Mouse (Mus musculus): Measurements from ENCODE around the gene Dlx1. TPM values are rescaled to one million over a fixed set of nuclear protein-coding genes. Genes with fewer than 3 reads are reported as not detected.

Gene Dlx1
- polyA plus RNA-seq, 1 experiment from 2014 or later: 155 TPM

DNA sequence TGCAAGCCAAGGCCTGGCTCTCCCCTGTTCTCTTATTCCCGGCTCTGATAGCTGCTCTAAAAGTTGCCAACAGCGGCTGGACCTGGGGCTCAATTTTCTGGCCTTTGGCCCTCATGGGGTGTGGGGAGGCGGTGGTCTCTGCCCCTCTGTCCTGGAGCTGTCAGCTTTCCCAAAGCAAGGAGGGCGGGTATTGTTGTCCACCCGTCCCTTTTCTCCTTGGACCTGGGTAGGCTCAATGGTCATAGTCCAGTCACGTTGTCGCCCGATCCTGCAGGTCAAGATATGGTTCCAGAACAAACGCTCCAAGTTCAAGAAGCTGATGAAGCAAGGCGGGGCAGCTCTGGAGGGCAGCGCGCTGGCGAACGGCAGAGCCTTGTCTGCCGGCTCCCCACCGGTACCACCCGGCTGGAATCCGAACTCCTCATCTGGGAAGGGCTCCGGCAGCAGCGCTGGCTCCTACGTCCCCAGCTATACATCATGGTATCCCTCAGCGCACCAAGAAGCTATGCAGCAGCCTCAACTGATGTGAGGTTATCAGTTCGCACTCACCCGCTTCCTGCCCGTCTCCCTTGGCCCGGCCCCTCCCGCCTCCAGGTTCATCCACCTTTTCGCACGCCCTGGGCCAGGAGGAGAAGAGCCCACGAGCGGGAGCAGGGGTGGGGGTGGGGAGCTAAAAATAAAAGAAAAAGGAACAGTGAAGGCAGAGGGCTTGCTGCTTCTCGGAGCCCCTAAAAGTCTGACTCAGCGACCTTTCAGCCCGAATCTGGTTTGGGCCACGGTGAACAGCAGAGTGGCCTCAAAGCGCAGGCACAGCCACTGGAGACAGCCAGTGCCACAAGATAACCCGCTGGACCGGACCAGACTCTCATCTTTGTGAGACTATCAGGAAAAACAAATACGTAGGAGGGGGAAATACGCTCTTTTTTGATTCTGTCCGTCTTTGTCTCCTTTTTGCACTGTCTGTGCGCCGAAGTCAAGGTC lies 4.4 kb downstream of the Dlx1 start:
- Histone ChIP-seq H3K9ac (ENCODE audit: low read length) (peak overlapping the region; percentile 88), H3K9me3 (replicated peaks; ENCODE audit: control insufficient read depth, low read length) (no peaks in the 10 kb centered on the region), H3K27me3 (replicated peaks; ENCODE audit: control insufficient read depth, insufficient read depth, low read length) (peaks cover 59% of the 10 kb centered on the region), H3K4me1 (ENCODE audit: control insufficient read depth, insufficient read depth, low read length) (peaks cover 10% of the 10 kb centered on the region; the same call in 1 of the 2 replicates), H3K4me2 (ENCODE audit: low read length) (peak overlapping the region; percentile 75), H3K36me3 (ENCODE audit: control insufficient read depth, insufficient read depth, low read length) (no peaks in the 10 kb centered on the region), H3K4me3 (ENCODE audit: low read depth, low read length) (peak overlapping the region; percentile 52), H3K27ac (ENCODE audit: low read depth, low read length) (peak overlapping the region; percentile 97)
- DNase-seq (ENCODE audit: low spot score) (peak; percentile 40), ATAC-seq (no peak)
- 3% methylated on average over 43 of the region's 43 CpGs for WGBS

DNA sequence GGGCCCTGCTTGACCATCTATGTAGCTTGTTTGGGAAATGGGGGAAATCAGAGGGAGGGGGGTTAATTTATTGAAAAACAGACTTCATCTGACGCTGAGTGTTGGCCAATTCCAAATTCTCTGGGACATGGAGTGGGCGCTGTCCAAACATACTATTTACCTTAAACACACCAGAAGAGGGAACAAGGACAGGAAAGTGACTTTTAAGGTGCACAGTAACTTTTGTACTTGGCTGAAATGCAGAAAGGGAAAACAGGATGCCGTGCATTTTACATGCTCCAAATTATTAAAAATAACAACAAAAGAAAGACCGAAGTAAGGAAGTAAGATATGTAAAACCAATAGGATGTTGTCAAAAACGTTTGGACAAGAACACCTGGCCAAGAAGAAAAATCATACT lies 5.2 kb downstream of the Dlx1 start:
- DNase-seq (ENCODE audit: low spot score) (no peak), ATAC-seq (no peak)
- Histone ChIP-seq H3K36me3 (ENCODE audit: control insufficient read depth, insufficient read depth, low read length) (no peaks in the 10 kb centered on the region), H3K4me1 (ENCODE audit: control insufficient read depth, insufficient read depth, low read length) (peaks cover 10% of the 10 kb centered on the region; the same call in 1 of the 2 replicates), H3K4me2 (ENCODE audit: low read length) (peak overlapping the region; percentile 75), H3K9me3 (replicated peaks; ENCODE audit: control insufficient read depth, low read length) (no peaks in the 10 kb centered on the region), H3K27ac (ENCODE audit: low read depth, low read length) (peak overlapping the region; percentile 97), H3K9ac (ENCODE audit: low read length) (peak overlapping the region; percentile 88), H3K4me3 (ENCODE audit: low read depth, low read length) (peak overlapping the region; percentile 52), H3K27me3 (replicated peaks; ENCODE audit: control insufficient read depth, insufficient read depth, low read length) (peaks cover 57% of the 10 kb centered on the region)
- 9% methylated on average over 5 of the region's 5 CpGs for WGBS

DNA sequence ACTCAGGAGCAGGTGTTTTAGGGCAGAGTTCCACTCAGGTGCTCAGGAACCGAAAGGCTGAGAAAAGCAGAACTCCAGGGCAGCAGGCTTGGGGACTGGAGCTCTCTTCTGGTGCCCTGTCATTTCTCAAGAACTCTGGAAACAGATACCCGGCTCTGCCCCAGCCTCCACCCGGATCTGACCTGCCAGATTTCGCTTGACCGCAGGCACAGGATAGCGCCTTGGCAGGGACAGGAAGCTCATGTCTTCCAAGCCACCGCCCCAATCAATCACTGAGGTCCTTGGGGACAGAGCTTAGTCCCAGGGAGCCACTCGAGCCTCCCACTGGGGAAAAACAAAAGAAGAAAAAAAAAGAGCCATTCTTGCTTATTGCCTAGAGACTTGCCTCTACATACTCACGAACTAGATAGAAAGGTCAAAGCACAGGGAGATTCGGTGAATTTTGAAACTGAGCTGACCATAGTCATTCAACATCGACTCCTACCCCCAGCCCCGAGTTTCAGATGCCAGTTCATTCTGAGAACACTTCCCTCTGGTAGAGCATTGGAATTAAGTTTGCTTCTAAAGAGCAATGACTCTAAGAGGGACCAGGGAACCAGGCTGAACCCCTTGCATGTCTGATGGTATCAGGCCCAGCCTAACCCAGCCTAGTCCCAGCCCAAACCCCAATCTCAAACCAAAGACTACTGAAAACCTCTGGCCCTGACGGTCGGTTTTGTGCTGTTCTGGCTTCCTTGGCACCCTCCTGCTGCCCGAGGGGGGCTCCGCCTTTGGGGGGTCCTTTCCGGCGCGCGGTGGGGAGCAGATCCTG lies 6.5 kb downstream of the Dlx1 start:
- Histone ChIP-seq H3K9me3 (replicated peaks; ENCODE audit: control insufficient read depth, low read length) (no peaks in the 10 kb centered on the region), H3K36me3 (ENCODE audit: control insufficient read depth, insufficient read depth, low read length) (no peaks in the 10 kb centered on the region), H3K27ac (ENCODE audit: low read depth, low read length) (peak overlapping the region; percentile 97), H3K27me3 (replicated peaks; ENCODE audit: control insufficient read depth, insufficient read depth, low read length) (peaks cover 58% of the 10 kb centered on the region), H3K4me1 (ENCODE audit: control insufficient read depth, insufficient read depth, low read length) (peaks cover 7% of the 10 kb centered on the region; the same call in 1 of the 2 replicates), H3K4me3 (ENCODE audit: low read depth, low read length) (peak overlapping the region; percentile 52), H3K4me2 (ENCODE audit: low read length) (peak overlapping the region; percentile 75), H3K9ac (ENCODE audit: low read length) (peak overlapping the region; percentile 62)
- WGBS: 1% methylated on average over 20 of the region's 20 CpGs
- DNase-seq (ENCODE audit: low spot score) (peak; percentile 35), ATAC-seq (no peak)

DNA sequence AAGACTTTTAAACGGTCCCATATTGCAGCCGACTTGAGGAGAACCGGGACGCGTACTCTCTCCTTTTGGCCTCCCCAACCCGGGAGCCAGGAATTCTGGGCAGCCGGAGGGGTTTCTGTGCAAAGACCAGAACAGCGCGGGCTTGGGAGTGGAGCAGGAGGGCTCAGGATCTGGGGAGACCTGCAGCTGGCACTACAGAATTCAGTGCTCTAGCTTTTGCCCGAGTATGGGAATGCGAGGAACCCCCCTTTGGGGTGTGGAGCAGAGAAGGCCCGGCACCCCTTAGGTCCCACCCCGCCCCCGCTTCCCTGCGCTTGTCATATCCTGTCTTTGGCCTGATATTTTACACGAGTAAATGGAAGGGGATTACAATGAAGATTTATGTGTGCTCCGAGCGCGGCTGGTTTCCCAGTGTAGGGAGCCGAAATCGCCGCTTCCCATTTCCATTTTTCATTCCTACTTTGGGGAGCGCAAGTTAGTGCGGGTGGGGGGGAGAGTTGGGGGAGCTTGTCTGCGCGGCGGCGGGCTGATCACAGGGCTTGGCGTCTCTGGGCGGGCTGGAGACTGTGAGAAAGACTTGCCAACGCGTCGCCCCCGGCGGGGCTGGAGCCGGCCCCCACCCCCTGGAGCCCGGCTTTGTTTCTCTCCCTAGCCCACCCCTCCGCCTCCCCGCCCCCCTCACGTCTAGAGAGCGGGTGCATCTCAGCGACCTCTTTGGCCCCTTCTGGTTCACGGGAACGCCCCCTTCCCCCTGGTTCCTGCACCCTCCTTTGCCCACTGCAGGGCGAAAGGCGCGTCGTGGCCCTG lies 12.9 kb downstream of the Dlx1 start:
- peak overlapping the region; percentile 90 for H3K4me2 ChIP-seq (ENCODE audit: low read length)
- H3K4me3 ChIP-seq (ENCODE audit: low read depth, low read length): peak overlapping the region; percentile 66
- peaks cover 5% of the 10 kb centered on the region; the same call in 1 of the 2 replicates for H3K36me3 ChIP-seq (ENCODE audit: control insufficient read depth, insufficient read depth, low read length)
- H3K9me3 ChIP-seq (replicated peaks; ENCODE audit: control insufficient read depth, low read length): no peaks in the 10 kb centered on the region
- peaks cover 50% of the 10 kb centered on the region for H3K27me3 ChIP-seq (replicated peaks; ENCODE audit: control insufficient read depth, insufficient read depth, low read length)
- DNase-seq (ENCODE audit: low spot score): peak; percentile 58
- peak overlapping the region; percentile 84 for H3K9ac ChIP-seq (ENCODE audit: low read length)
- WGBS: under 1% methylated on average over 43 of the region's 48 CpGs
- H3K4me1 ChIP-seq (ENCODE audit: control insufficient read depth, insufficient read depth, low read length): peaks cover 14% of the 10 kb centered on the region
- ATAC-seq: peak; percentile 24
- peak overlapping the region; percentile 95 for H3K27ac ChIP-seq (ENCODE audit: low read depth, low read length)

- ATAC-seq: no peak; the same call in 1 of the 2 replicates
These were observed 13.7 kb downstream of the Dlx1 start for GRCm38 (mm10) chr2:71541418-71542226.

DNA sequence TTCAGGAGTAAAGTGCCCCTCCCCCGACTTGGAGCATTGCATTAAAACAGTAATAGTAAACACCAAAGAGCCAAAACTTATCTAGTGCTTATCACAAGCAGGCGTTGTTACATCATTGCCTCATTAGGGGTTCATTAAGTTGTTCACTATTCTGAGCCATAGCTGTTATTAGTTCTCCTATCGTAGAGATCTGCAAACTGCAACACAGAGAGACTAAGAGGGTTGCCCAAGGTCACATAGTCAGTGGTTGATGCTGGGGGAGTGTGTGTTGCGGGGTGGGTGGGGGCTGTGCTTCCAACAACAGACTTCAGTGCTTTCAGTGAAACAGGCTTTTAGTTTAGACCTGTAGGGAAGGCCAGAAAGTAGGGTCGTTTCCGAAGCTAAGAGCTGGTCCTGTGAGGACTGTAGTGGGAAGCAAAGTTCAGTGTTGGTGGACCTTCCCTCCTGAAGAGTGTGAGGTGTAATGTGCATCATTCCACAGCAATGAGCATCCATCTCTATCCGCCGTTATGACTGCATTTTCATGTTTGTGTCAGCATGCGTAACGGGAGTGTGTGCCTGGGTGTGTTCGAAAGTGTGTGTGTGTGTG lies 14.4 kb downstream of the Dlx1 start:
- Histone ChIP-seq H3K9ac (ENCODE audit: low read length) (peak overlapping the region; percentile 84), H3K27ac (ENCODE audit: low read depth, low read length) (peak overlapping the region; percentile 95), H3K36me3 (ENCODE audit: control insufficient read depth, insufficient read depth, low read length) (peaks cover 5% of the 10 kb centered on the region; the same call in 1 of the 2 replicates), H3K9me3 (replicated peaks; ENCODE audit: control insufficient read depth, low read length) (no peaks in the 10 kb centered on the region), H3K4me2 (ENCODE audit: low read length) (peak overlapping the region; percentile 90), H3K27me3 (replicated peaks; ENCODE audit: control insufficient read depth, insufficient read depth, low read length) (peaks cover 43% of the 10 kb centered on the region), H3K4me3 (ENCODE audit: low read depth, low read length) (peak overlapping the region; percentile 66), H3K4me1 (ENCODE audit: control insufficient read depth, insufficient read depth, low read length) (peaks cover 21% of the 10 kb centered on the region)
- 4% methylated on average over 11 of the region's 11 CpGs for WGBS
- ATAC-seq (no peak), DNase-seq (ENCODE audit: low spot score) (peak; percentile 55)

More at GRCm38 (mm10) chr2:71541418-71542226, 13.7 kb downstream of the Dlx1 start:
- WGBS: 2% methylated on average over 37 of the region's 37 CpGs
- Histone ChIP-seq H3K9me3 (replicated peaks; ENCODE audit: control insufficient read depth, low read length) (no peaks in the 10 kb centered on the region), H3K4me3 (ENCODE audit: low read depth, low read length) (peak overlapping the region; percentile 66), H3K36me3 (ENCODE audit: control insufficient read depth, insufficient read depth, low read length) (peaks cover 5% of the 10 kb centered on the region; the same call in 1 of the 2 replicates), H3K27ac (ENCODE audit: low read depth, low read length) (peak overlapping the region; percentile 95), H3K4me1 (ENCODE audit: control insufficient read depth, insufficient read depth, low read length) (peaks cover 17% of the 10 kb centered on the region), H3K4me2 (ENCODE audit: low read length) (peak overlapping the region; percentile 90), H3K9ac (ENCODE audit: low read length) (peak overlapping the region; percentile 84), H3K27me3 (replicated peaks; ENCODE audit: control insufficient read depth, insufficient read depth, low read length) (peaks cover 48% of the 10 kb centered on the region)
- no peak for DNase-seq (ENCODE audit: low spot score)

DNA sequence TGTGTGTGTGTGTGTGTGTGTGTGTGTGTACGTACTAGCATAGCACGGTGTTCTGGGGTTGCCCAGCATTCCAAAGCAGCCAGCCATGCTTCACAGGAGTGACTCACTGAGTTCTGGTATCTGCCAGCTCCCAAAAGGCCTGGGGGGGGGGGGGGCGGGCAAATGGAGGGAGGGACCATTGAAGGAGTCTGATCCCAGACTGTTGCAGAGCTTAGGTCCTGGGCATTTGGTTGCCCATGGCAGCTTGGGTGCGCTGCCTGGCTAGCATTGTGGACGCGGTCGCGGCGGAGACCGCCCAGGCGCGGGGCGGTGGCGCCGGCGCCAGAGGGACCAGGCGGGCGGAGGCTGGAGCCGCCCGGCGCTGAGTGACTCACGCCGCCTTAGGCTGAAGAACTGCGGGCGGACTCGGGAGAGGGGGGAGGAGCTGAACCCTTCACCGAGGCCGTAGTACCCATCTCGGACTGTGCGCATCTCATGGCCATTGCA lies 14.9 kb downstream of the Dlx1 start:
- no peaks in the 10 kb centered on the region for H3K9me3 ChIP-seq (replicated peaks; ENCODE audit: control insufficient read depth, low read length)
- ATAC-seq: peak; percentile 16
- H3K4me3 ChIP-seq (ENCODE audit: low read depth, low read length): peak overlapping the region; percentile 66
- peaks cover 21% of the 10 kb centered on the region for H3K4me1 ChIP-seq (ENCODE audit: control insufficient read depth, insufficient read depth, low read length)
- WGBS: under 1% methylated on average over 29 of the region's 30 CpGs
- H3K27ac ChIP-seq (ENCODE audit: low read depth, low read length): peak overlapping the region; percentile 95
- H3K4me2 ChIP-seq (ENCODE audit: low read length): peak overlapping the region; percentile 90
- H3K9ac ChIP-seq (ENCODE audit: low read length): peak overlapping the region; percentile 84
- H3K27me3 ChIP-seq (replicated peaks; ENCODE audit: control insufficient read depth, insufficient read depth, low read length): peaks cover 43% of the 10 kb centered on the region
- H3K36me3 ChIP-seq (ENCODE audit: control insufficient read depth, insufficient read depth, low read length): peaks cover 5% of the 10 kb centered on the region; the same call in 1 of the 2 replicates
- DNase-seq (ENCODE audit: low spot score): peak; percentile 46

All from forebrain, embryonic 14.5 days (tissue).